Mouse (Mus musculus): ENCODE measurements around the gene Creb3l4. TPM values are rescaled to one million over a fixed set of nuclear protein-coding genes. Genes with fewer than 3 reads are reported as not detected.
"Not testable (repeated sequence)": the region's sequence is repeated elsewhere in the genome, so short reads cannot be mapped to it uniquely, and the experiment has no call there.

Creb3l4 gene
- under 1 TPM; 0.14 to 0.16 TPM for total RNA-seq (2021)
- 0.53 and 0.55 TPM in 2 replicates for polyA plus RNA-seq (2012; rRNA removed)
- long read RNA-seq: 0 reads

DNA sequence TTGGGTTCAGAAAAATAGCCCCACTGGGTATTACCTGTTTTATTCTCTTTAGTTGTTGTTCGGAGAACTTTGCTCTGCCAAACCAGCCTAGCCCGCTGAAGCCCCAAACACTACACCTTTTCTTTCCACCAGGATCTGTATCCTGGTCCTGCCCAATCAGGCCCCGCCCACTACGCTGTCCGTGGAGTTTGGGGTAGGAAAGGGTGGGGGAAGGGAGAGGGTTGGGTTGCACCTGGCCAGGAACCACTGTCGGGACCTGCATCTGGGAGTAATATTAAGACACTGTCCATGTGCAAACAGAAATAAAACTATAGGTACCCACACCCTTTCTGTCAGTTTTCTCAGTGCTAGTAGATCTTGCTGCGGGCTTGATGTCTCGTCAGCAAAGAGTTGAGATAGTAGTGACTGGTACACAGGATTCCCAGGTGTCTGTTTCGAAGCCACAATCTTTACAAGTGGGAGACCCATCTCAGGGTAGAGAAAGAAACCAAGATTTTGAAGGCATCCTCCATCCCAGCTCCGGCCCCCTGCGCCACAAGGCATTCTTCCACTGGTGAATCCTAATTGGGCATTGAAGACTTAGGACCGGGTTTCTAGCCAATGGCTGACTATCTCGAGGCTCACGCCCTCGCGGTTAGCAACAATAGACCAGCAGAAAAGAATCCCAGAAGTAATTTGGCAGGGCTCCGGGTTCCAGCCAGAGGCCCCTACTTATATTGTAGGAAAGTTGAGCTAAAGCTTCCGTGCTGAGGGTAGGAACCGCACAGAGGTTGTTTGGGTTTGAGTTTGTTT lies at the start of gene Creb3l4:
TSS of gene Creb3l4 (minus strand) at position 529 of the 792 bp plus-strand sequence.
- Histone ChIP-seq H3K79me2 (replicated peaks; ENCODE audit: control insufficient read depth, insufficient read depth, low read length) (no peaks in the 10 kb centered on the region), H3K36me3 (ENCODE audit: control insufficient read depth, insufficient read depth, low read length) (no peaks in the 10 kb centered on the region), H3K4me3 (peak within 1 kb of the TSS; percentile 40), H3K27ac (peak within 1 kb of the TSS; percentile 52; the same call in 1 of the 2 replicates), H3K27me3 (ENCODE audit: control insufficient read depth, insufficient read depth, low read length) (no peaks in the 10 kb centered on the region), H3K4me1 (ENCODE audit: control insufficient read depth, insufficient read depth, low read length) (peaks cover 3% of the 10 kb centered on the region; the same call in 1 of the 2 replicates), H3K9ac (ENCODE audit: low read depth, low read length) (no peak within 1 kb of the TSS)
- WGBS: 15% methylated on average over 19 of the region's 19 CpGs
- intact Hi-C loops (cut with DNase I): no loop called here
- DNase-seq: peak; percentile 52 to 60
- TF ChIP-seq EP300 (IDR thresholded peaks at IDR 0.05; ENCODE audit: insufficient read depth, low read depth, low read length): no peak
- TF ChIP-seq CTCF (IDR thresholded peaks at IDR 0.05): no peak
- no peak for TF ChIP-seq POLR2A (IDR thresholded peaks at IDR 0.05; ENCODE audit: insufficient read depth, low read depth, low read length)

DNA sequence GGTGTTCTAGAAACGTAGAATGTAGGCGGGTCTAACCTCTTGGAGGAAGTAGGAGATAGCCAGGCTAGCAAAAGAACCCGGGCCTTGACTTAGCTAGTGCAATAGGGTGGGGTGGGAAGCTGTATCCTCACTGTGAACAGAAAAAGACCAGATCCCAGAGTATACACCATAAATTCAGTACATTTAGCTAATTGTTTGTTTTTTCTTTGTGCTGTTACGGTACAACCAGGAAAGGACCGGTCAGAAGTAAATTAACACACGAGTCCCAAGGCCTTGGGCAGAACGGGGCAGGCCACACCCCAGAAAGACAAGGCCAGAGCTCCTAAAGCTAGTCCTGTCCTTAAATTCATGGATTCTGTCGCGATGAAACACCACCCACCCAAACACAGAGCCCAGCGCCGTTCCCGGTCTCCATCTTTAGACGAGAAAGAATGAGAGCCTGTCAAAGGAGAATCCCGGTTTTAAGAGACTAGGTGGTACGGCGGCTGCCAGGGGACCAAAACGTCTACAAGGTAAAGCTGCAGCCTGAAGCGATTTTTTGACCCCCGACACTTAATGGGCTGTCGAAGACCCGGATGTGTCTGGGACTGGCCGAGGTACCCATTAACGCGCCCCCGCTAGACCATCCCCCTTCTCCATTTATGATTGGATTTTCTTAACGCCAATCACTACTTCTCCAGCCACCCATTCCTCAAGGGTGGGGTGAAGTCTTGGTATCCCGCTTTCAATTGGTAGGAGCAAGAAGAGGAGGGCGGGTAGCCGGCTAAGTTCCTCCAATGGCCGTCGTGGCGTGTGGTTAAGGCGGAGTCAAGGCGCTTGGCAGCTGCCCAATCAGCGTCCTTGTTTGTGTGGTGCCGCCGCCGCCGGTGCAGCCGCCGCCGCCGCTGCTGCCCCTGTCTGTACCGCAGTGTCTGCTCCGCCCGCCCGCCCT lies 49.3 kb upstream of the Creb3l4 start, which contains the start of gene Gatad2b:
TSS of gene Gatad2b (plus strand) at position 834 of the 931 bp plus-strand sequence.
- peak within 1 kb of the TSS; percentile 93 for H3K27ac ChIP-seq
- H3K27me3 ChIP-seq (ENCODE audit: control insufficient read depth, insufficient read depth, low read length): no peaks in the 10 kb centered on the region
- WGBS: under 1% methylated on average over 47 of the region's 47 CpGs
- intact Hi-C loops (cut with DNase I): loop anchor here (2.0 to 10.0 kb wide), 4 partner anchors 28 to 172 kb away; partner anchors contain the start of genes Dennd4b and Npr1
- TF ChIP-seq EP300 (IDR thresholded peaks at IDR 0.05; ENCODE audit: insufficient read depth, low read depth, low read length) (peak; percentile 71; the same call in 1 of the 2 replicates), CTCF (IDR thresholded peaks at IDR 0.05) (no peak), POLR2A (IDR thresholded peaks at IDR 0.05; ENCODE audit: insufficient read depth, low read depth, low read length) (peak; percentile 77)
- H3K79me2 ChIP-seq (replicated peaks; ENCODE audit: control insufficient read depth, insufficient read depth, low read length): peaks cover 9% of the 10 kb centered on the region
- H3K4me1 ChIP-seq (ENCODE audit: control insufficient read depth, insufficient read depth, low read length): peaks cover 7% of the 10 kb centered on the region
- peak within 1 kb of the TSS; percentile 97 for H3K9ac ChIP-seq (ENCODE audit: low read depth, low read length)
- DNase-seq: peak; percentile 96 to 98
- peak within 1 kb of the TSS; percentile 73 for H3K4me3 ChIP-seq
- H3K36me3 ChIP-seq (ENCODE audit: control insufficient read depth, insufficient read depth, low read length): peaks cover 23% of the 10 kb centered on the region

DNA sequence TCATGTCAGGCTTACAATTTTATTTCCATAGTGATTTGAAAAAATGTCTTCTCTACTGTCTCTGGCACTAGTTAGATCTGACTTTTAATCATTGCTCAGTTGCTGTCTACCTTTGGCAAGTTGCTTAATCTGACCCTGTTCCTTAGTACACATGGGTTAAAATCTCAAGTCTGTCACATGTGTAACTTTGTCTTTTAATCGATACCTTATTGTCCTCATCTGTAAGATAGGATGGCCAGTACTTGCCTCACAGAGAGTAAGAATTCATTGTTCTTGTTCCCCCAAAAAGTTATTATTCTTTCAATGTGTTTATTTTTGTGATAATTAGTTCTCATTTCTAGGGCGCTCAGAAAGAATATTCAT lies 48.7 kb upstream of the Creb3l4 start:
- H3K27me3 ChIP-seq (ENCODE audit: control insufficient read depth, insufficient read depth, low read length): no peaks in the 10 kb centered on the region
- H3K4me1 ChIP-seq (ENCODE audit: control insufficient read depth, insufficient read depth, low read length): peaks cover 6% of the 10 kb centered on the region
- peak overlapping the region; percentile 93 for H3K27ac ChIP-seq
- peaks cover 8% of the 10 kb centered on the region for H3K79me2 ChIP-seq (replicated peaks; ENCODE audit: control insufficient read depth, insufficient read depth, low read length)
- peak overlapping the region; percentile 62 for H3K4me3 ChIP-seq
- peak overlapping the region; percentile 77; the same call in 1 of the 2 replicates for H3K9ac ChIP-seq (ENCODE audit: low read depth, low read length)
- WGBS: 17% methylated on average over 2 of the region's 2 CpGs
- TF ChIP-seq POLR2A (IDR thresholded peaks at IDR 0.05; ENCODE audit: insufficient read depth, low read depth, low read length) (no peak), EP300 (IDR thresholded peaks at IDR 0.05; ENCODE audit: insufficient read depth, low read depth, low read length) (no peak), CTCF (IDR thresholded peaks at IDR 0.05) (no peak)
- H3K36me3 ChIP-seq (ENCODE audit: control insufficient read depth, insufficient read depth, low read length): peaks cover 21% of the 10 kb centered on the region
- DNase-seq: no peak
- intact Hi-C loops (cut with DNase I): loop anchor here (2.0 to 10.0 kb wide), 4 partner anchors 27 to 173 kb away; partner anchors contain the start of genes Dennd4b and Npr1

DNA sequence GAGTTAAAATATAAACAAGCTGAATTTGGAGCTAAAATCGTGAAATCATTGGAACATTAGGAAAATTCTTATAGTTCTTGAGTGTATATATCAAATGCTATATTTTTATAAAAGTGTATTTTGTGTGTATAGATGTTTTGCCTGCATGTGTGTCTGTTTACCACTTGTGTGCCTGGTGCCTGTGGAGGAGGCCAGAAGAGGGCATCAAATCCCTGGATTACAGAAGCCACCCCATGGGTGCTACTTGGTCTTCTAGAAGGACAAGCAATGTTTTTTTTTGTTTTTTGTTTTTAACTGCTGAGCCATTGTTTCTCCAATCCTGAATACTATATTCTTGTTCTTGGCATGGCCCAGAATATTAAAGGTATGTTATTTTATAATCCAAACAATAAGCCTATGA lies 47.3 kb upstream of the Creb3l4 start:
- intact Hi-C loops (cut with DNase I): loop anchor here (5.0 to 10.0 kb wide), 2 partner anchors 52 to 174 kb away; partner anchors contain the start of gene Npr1
- H3K9ac ChIP-seq (ENCODE audit: low read depth, low read length): no peak overlapping the region
- H3K4me1 ChIP-seq (ENCODE audit: control insufficient read depth, insufficient read depth, low read length): peaks cover 6% of the 10 kb centered on the region
- TF ChIP-seq CTCF (IDR thresholded peaks at IDR 0.05) (peak; percentile 57), POLR2A (IDR thresholded peaks at IDR 0.05; ENCODE audit: insufficient read depth, low read depth, low read length) (no peak), EP300 (IDR thresholded peaks at IDR 0.05; ENCODE audit: insufficient read depth, low read depth, low read length) (no peak)
- peaks cover 17% of the 10 kb centered on the region for H3K36me3 ChIP-seq (ENCODE audit: control insufficient read depth, insufficient read depth, low read length)
- peaks cover 7% of the 10 kb centered on the region for H3K79me2 ChIP-seq (replicated peaks; ENCODE audit: control insufficient read depth, insufficient read depth, low read length)
- no peak for DNase-seq
- H3K27me3 ChIP-seq (ENCODE audit: control insufficient read depth, insufficient read depth, low read length): no peaks in the 10 kb centered on the region
- no peak overlapping the region for H3K27ac ChIP-seq
- 82% methylated on average over 1 of the region's 1 CpGs for WGBS
- H3K4me3 ChIP-seq: no peak overlapping the region

DNA sequence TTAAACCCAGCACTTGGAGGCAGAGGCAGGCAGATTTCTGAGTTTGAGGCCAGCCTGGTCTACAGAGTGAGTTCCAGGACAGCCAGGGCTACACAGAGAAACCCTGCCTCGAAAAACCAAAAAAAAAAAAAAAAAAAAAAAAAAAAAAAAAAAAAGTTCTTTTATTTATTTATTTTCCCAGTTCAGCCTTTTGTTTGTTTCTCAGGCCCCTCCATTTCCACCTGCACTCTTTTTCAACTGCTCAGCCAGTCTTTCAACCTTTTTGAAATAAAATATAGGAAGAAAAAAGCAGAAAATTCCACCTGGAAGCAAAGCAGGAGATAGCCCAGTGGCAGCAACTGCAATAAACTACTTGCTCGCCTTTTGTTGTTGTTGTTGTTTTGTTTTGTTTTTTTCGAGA lies 46.1 kb upstream of the Creb3l4 start:
- intact Hi-C loops (cut with DNase I); H3K27ac ChIP-seq; H3K36me3 ChIP-seq (ENCODE audit: control insufficient read depth, insufficient read depth, low read length); H3K4me1 ChIP-seq (ENCODE audit: control insufficient read depth, insufficient read depth, low read length); H3K27me3 ChIP-seq (ENCODE audit: control insufficient read depth, insufficient read depth, low read length); H3K9ac ChIP-seq (ENCODE audit: low read depth, low read length); H3K79me2 ChIP-seq (replicated peaks; ENCODE audit: control insufficient read depth, insufficient read depth, low read length); DNase-seq; H3K4me3 ChIP-seq: not testable (repeated sequence)
- 55% methylated on average over 3 of the region's 3 CpGs for WGBS

All from heart, adult 2 months (tissue).